Mouse (Mus musculus) thymus, adult 2 months (tissue): Measurements from ENCODE around the gene Ak7.

Experiments used
- CTCF ChIP-seq: fragments of 200-500 bp; IDR thresholded peaks from 2 replicates; pipeline ENCODE4 v1.5.1; 2012; ENCODE audit warnings: mild to moderate bottlenecking, control low read depth, low read length, moderate library complexity, borderline replicate concordance; ENCODE audit not compliant: control insufficient read depth, poor library complexity, insufficient read depth; ENCODE audit errors: extremely low read depth
- POLR2A ChIP-seq: fragments of 200-500 bp; IDR thresholded peaks from 2 replicates; pipeline ENCODE4 v1.6.1; 2012; ENCODE audit warnings: mild to moderate bottlenecking, low read length, control low read depth, moderate library complexity; ENCODE audit not compliant: control insufficient read depth, poor library complexity, insufficient read depth; ENCODE audit errors: extremely low read depth

- TF ChIP-seq POLR2A = no peak
- no peak for TF ChIP-seq CTCF
Measured at GRCm38 (mm10) chr12:105720196-105720595, 14.4 kb downstream of the Ak7 start.
